Mouse (Mus musculus): ENCODE data around the gene Abcc3.

Abcc3 gene

DNA sequence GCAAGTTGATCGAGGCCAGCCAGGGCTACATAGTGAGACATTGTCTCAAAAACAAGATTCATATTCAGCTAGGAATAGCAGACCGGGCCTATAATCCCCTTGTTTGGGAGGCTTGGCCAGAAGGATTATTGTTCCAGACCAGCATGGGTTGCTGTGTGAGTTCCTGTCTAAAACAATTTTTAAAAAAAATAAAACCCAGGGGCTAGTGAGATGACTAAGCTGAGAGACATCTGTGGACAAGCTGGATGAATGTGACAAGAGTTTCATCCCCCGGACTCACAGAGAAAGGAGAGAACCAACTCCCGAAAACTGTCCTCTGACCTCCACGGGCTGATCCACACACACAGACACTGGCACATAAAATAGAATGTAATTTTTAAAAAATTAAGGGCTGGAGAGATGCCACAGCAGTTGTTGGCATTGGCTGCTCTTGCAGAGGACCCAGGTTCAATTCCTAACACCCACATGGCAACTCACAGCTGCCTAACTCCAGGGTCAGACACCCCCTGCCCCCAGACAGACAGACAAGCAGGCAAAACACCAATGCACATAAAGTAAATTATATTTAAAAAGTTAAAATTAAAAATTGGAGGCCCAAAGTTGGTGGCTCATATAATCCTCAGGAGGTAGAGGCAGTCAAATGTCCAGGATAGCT lies 69.4 kb downstream of the Abcc3 start:
- DNase-seq: no peak

DNA sequence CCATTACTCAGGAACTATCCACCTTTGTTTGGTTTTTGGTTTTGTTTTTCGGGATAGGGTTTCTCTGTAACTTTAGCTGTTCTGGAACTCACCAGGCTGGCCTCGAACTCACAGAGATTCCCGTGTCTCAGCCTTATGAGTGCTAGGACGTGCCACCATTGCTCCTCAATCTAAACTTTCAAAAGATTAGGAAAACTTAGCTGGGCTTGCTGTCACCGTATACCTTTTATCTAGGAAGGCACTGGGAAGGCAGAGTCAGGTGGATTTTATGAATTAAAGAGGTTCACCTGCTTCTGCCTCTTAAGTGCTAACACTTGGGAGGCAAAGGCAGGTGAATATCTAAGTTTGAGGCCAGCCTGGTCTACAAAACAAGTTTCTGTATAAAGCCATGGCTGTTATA lies 70.2 kb downstream of the Abcc3 start:
- no peak for DNase-seq

DNA sequence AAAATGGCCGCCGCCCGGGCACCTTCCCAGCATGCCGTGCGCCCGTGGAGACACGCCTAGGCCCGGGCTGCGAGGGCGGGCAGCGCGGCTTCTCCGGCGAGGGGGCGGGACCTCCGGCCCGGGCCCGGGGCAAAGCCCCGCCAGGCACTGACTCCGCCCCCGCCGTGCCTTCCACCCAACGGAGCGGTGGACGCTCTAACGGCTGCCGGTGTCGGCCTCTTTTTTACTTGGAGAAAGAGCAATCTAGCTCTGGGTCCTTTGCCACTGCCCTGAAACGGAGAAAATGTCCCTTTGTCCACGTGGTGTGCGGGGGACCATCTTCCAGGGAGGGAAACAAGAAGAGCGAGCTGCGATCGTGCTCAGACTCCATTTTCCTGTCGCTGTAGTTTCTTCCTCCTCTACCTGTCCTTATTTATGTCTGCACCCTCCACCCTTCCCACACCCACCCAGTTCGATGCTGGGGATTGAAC lies 70.8 kb downstream of the Abcc3 start, which contains the start of gene Luc7l3:
TSS of gene Luc7l3 (minus strand) at position 58 of the 470 bp plus-strand sequence.
- peak; percentile 95 for DNase-seq

DNA sequence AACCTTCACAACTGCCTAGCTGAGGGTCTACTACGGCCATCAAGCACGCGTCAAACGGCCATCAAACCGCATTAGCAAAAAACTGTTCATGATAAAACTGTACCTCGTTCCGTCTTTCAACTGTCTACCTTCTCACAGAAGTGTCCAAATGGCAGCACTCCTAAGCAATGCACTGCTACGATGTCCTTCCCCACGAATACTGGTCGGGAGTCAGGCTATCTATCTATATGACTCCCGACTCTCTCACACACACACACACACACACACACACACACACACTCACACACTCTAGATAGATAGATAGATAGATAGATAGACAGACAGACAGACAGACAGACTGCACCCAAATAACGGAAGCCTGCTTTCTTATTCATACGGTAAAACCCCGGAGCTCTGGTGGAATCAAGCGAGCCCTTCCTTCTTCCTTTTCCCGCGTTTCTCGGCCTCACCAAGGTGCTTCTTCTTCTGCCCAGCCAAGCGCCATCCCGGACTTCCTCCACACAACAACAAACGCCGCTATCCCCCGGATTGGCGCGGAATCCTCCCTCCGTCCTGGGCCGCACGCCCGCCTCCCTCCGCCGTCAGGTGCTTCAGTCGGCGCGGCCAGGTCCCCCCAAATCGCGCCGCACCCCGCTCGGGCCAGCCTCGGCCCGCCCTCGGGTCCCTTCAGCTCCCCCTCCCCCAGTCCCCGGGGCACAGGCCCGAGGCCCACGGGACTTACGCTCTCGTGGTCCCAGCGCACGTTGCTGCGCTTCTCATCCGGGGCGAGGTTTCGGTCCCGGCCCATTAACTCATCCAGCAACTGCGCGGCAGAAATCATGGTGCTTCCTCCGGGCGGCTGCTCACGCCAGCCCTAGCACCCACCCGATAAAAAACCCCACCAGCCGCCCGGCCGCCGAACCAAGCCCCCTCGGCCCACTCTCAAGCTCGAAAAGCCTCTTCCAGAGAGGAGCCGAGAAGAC lies 71.5 kb downstream of the Abcc3 start:
- peak; percentile 60 for DNase-seq

DNA sequence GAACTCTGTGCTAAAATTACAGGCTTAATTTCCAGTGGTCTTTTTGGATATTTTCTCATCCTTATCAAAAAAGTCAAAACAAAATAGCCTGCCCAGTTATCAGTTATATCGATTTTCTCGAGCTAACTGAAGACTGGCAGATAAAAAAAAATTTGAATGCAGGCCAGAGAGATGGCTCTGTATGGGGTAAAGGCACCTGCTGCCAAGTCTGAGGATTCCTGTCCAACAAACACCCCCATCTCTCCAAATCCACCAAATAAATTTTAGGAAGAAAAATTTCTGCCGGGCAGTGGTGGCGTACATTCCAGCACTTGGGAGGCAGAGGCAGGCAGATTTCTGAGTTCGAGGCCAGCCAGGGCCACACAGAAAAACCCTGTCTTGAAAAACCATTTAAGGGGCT lies 74.7 kb downstream of the Abcc3 start:
- no peak for DNase-seq

DNA sequence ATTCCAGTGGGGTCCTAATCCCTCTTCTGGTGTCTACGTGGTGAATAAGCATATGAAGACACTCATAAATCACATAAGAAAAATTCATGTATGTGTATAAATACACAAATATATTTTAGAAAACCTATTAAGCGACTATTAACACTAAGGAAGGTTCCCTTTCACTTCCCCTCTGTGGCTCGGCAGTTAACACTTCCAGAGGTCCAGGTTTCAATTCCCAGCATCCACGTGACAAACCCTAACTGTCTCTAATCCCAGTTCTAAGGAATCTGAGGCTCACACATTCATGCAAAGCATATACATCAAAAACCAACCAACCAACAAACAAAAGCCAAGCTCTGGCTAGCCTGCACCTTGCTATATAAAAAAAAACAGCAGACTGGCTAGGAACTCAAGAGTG lies 75.3 kb downstream of the Abcc3 start:
- DNase-seq: no peak

DNA sequence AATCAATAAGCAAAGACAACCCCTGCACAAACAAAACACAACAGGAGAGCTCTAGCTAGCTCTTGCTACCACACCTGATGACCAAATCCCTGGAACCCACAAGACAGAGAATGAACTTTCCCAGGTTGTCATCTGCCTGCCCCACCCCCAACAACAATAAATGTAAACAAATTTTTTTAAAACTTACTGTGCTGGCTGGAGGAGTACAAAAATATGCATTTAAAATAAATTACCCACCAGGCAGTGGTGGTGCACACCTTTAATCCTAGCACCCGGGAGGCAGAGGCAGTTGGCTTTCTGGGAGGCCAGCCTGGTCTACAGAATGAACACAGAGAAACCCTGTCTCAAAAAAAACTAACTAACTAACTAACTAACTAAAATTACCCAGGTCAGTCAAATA lies 75.8 kb downstream of the Abcc3 start:
- no peak for DNase-seq

DNA sequence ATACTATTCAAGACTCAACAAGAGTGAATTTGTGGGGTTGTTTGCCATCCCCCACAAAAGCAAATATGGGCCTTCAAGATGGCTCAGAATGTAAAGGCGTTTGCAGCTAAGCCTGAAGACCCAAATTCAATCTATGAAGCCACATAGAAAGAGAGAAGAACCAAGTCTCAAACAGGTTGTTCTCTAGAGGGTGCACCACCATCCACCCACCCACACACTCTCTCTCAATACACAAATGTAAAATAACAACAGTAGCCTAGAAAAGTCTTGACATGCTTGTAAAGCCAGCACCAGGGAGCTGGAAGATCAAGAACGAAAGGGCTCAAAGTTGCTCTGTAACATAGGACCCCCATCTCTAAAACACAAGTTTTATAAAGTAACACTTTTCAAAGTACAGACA lies 76.3 kb downstream of the Abcc3 start:
- DNase-seq: no peak

DNA sequence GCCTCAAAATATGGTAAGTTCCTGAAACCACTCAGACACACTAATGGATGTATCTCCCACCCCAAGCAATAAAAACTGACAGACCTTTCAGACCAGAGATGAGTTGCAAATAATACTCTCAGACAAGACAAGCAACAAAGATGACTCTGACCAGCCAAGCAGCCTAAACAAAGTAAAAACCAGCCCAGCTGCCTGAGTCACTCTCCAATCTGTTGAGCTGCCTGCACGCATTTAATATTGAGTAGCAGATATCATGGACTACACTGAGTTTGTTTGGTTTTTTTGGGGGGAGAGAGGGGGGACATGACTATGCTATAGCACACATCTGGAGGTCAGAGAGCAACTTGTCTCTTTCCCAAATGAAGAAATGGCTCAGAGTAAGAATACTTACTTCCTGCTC lies 77.5 kb downstream of the Abcc3 start:
- DNase-seq: no peak

DNA sequence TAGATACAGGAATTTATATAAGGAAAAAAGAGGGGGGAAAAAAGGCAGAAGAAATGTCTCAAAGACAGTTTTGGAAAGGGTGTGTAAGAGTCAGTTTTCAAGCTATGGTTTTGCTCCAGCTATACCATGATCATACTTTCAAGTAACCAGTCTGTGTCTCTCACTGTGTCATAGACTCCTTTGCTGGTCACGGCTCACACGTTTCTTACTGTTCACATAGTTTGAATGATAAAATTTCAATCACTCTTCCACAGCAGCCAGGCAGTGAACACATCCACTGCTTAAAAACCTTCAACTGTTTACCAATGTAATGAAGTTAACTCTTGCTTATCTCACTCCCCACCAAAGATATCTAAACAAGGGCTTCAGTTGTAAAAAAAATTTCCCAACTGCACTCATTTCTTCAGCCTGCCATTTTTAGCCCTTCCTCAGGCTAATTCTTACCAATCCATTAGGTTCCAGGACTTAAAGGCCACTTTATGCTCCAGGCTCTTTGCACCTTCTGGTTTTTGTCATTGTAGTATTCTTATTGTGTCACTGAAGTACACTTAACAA lies 78.6 kb downstream of the Abcc3 start:
- no peak for DNase-seq

DNA sequence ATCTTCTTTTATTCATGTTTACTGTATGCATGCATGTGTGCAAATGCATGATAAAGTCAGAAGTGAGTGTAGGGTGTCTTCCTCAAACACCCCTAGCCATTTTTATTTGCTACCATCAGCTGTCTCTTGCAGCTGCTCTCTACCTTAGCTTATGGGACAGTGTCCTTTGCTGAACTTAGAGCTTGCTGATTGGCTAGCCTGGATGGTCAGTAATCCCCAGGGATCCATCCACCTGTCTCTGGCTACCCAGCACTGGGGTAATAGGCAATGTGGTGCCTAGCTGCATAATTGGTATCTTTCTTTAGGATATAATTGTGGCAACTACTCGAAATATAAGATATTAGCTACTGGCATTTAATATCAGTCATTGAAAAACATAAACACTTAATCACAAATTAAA lies 80.1 kb downstream of the Abcc3 start:
- no peak for DNase-seq

DNA sequence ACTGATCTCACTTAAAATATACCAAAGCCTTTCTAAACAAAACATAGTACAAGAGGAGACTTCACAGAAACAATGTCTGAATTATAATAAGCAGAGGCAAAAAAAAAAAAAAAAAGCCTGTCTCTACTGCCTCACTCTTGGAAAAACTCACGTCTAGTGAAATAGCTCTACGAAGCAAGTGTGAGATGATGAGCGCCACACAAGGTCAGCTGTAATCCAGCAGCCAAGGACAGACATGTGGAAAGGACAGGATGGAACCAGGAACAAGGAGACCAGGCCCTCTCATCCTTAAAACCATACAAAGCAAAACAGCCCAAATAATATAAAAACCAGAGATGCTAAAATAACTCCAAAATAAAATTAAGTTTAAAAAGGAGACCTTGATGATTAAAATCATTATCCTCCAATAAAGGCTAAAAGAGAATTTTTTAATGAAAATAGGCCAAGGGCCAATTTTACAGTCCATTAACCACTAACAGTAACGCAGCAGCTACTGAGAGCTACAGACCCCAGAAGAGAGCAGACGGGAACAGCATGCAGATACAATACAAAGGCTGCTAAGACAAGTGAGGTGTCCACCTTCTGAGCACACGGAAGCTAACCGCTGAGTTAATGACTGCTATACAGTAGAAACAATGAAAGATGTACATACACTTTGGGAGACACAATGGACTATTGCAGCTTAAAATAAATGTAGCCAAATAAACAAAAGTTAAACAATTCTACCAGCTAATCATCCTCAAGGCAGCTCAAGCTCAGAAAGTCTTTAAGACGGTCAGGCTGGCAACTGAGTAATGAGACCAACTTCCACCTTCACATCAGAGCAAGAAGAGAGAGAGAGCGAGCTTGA lies 97.6 kb downstream of the Abcc3 start:
- DNase-seq: no peak

Data from right cerebral cortex, postnatal 14 days (tissue).